In genomic region chr11:62869201-62869600, GRCm38 (mm10) we compare ENCODE assay signal across 19 mouse cellular contexts. TPM values are rescaled to one million over a fixed set of nuclear protein-coding genes. Genes with fewer than 3 reads are reported as not detected.
DNase-seq lines count a peak whose midpoint lies in the region; ATAC-seq and TF ChIP-seq lines count a peak whose summit lies in the region.
"Had no signal": no experiment of that assay in that cellular context is flagged by ENCODE, and none has a peak within 500 bp of the region (broad histone marks: within the 10 kb centered on the region; RNA-seq: fewer than 3 reads in every experiment).

No protein-coding gene starts in this region.

- no peak overlapping the region for H3K9ac ChIP-seq in embryonic facial prominence, embryonic 14.5 days (ENCODE audit: low read depth, low read length)
- H3K9ac ChIP-seq in limb, embryonic 14.5 days (ENCODE audit: low read depth, low read length, severe bottlenecking): no peak overlapping the region
- H3K9ac ChIP-seq in limb, embryonic 15.5 days: no peak overlapping the region
- H3K9ac ChIP-seq: forebrain, embryonic 12.5 days; heart, embryonic 12.5 days; hindbrain, embryonic 14.5 days had no signal

- H3K4me1 ChIP-seq in embryonic facial prominence, embryonic 14.5 days (ENCODE audit: control insufficient read depth, insufficient read depth, low read length): no peaks in the 10 kb centered on the region; the same call in 1 of the 2 replicates
- H3K4me1 ChIP-seq in embryonic facial prominence, embryonic 10.5 days: no peaks in the 10 kb centered on the region
- 0 out of 2 replicates have a peak, but pooled peaks cover 2% of the 10 kb centered on the region for H3K4me1 ChIP-seq in limb, embryonic 14.5 days (ENCODE audit: control insufficient read depth, insufficient read depth, low read length)
- H3K4me1 ChIP-seq in limb, embryonic 10.5 days: no peaks in the 10 kb centered on the region; the same call in 1 of the 2 replicates
- 0 out of 2 replicates have a peak, but pooled peaks cover 7% of the 10 kb centered on the region for H3K4me1 ChIP-seq in limb, embryonic 15.5 days
- H3K4me1 ChIP-seq: forebrain, embryonic 12.5 days; heart, embryonic 12.5 days; hindbrain, embryonic 10.5 days had no signal

- H3K27ac ChIP-seq in embryonic facial prominence, embryonic 14.5 days (replicated peaks; ENCODE audit: low read depth, low read length): no peak overlapping the region
- no peak overlapping the region for H3K27ac ChIP-seq in embryonic facial prominence, embryonic 10.5 days (replicated peaks)
- H3K27ac ChIP-seq in limb, embryonic 14.5 days (replicated peaks; ENCODE audit: low read depth, low read length): no peak overlapping the region
- H3K27ac ChIP-seq in limb, embryonic 10.5 days: no peak overlapping the region
- peak overlapping the region; percentile 12; the same call in 1 of the 2 replicates for H3K27ac ChIP-seq in limb, embryonic 15.5 days
- H3K27ac ChIP-seq: forebrain, embryonic 12.5 days; hindbrain, embryonic 10.5 days; hindbrain, embryonic 14.5 days had no signal

- no peaks in the 10 kb centered on the region for H3K27me3 ChIP-seq in embryonic facial prominence, embryonic 14.5 days (replicated peaks; ENCODE audit: control insufficient read depth, insufficient read depth, low read length)
- H3K27me3 ChIP-seq in embryonic facial prominence, embryonic 10.5 days (replicated peaks; ENCODE audit: low read depth, poor library complexity, severe bottlenecking): no peaks in the 10 kb centered on the region
- no peaks in the 10 kb centered on the region for H3K27me3 ChIP-seq in limb, embryonic 14.5 days (ENCODE audit: control insufficient read depth, insufficient read depth, low read length)
- no peaks in the 10 kb centered on the region for H3K27me3 ChIP-seq in limb, embryonic 10.5 days (ENCODE audit: low read depth, poor library complexity, severe bottlenecking)
- no peaks in the 10 kb centered on the region for H3K27me3 ChIP-seq in limb, embryonic 15.5 days
- H3K27me3 ChIP-seq: forebrain, embryonic 12.5 days; heart, embryonic 12.5 days had no signal

- no peak overlapping the region for H3K4me2 ChIP-seq in embryonic facial prominence, embryonic 14.5 days (ENCODE audit: low read depth, low read length)
- no peak overlapping the region for H3K4me2 ChIP-seq in limb, embryonic 14.5 days (replicated peaks; ENCODE audit: low read depth, low read length, severe bottlenecking)
- no peak overlapping the region for H3K4me2 ChIP-seq in limb, embryonic 15.5 days
- H3K4me2 ChIP-seq: forebrain, embryonic 12.5 days; heart, embryonic 12.5 days; hindbrain, embryonic 14.5 days had no signal

- no peak overlapping the region for H3K4me3 ChIP-seq in embryonic facial prominence, embryonic 14.5 days (ENCODE audit: low read depth, low read length)
- no peak overlapping the region for H3K4me3 ChIP-seq in embryonic facial prominence, embryonic 10.5 days
- no peak overlapping the region for H3K4me3 ChIP-seq in limb, embryonic 14.5 days (replicated peaks; ENCODE audit: low read length)
- no peak overlapping the region for H3K4me3 ChIP-seq in limb, embryonic 10.5 days
- H3K4me3 ChIP-seq in limb, embryonic 15.5 days: no peak overlapping the region
- H3K4me3 ChIP-seq: forebrain, embryonic 12.5 days; heart, embryonic 12.5 days; hindbrain, embryonic 10.5 days had no signal

- TF ChIP-seq POLR2A in limb, embryonic 14.5 days (IDR thresholded peaks at IDR 0.05; ENCODE audit: borderline replicate concordance, extremely low read depth, insufficient read depth, insufficient read length): no peak

- no peaks in the 10 kb centered on the region for H3K36me3 ChIP-seq in embryonic facial prominence, embryonic 14.5 days (ENCODE audit: control insufficient read depth, insufficient read depth, low read length)
- H3K36me3 ChIP-seq in embryonic facial prominence, embryonic 10.5 days (replicated peaks): no peaks in the 10 kb centered on the region
- no peaks in the 10 kb centered on the region for H3K36me3 ChIP-seq in limb, embryonic 14.5 days (ENCODE audit: control insufficient read depth, insufficient read depth, low read length)
- no peaks in the 10 kb centered on the region for H3K36me3 ChIP-seq in limb, embryonic 10.5 days
- H3K36me3 ChIP-seq in limb, embryonic 15.5 days: no peaks in the 10 kb centered on the region
- H3K36me3 ChIP-seq: forebrain, embryonic 12.5 days; G1E; heart, embryonic 12.5 days; hindbrain, embryonic 10.5 days had no signal

- no peak for ATAC-seq in embryonic facial prominence, embryonic 14.5 days (ENCODE audit: low read depth)
- ATAC-seq in limb, embryonic 14.5 days (ENCODE audit: low FRiP score, low read depth): no peak
- ATAC-seq in limb, embryonic 15.5 days (ENCODE audit: insufficient number of reproducible peaks, low FRiP score, low TSS enrichment, low read depth): no peak
- ATAC-seq: CD4-positive, CD25-positive, alpha-beta regulatory T cell, adult 4 months; forebrain, embryonic 16.5 days had no signal

- no peaks in the 10 kb centered on the region for H3K9me3 ChIP-seq in embryonic facial prominence, embryonic 14.5 days (ENCODE audit: control insufficient read depth, low read length)
- no peaks in the 10 kb centered on the region for H3K9me3 ChIP-seq in embryonic facial prominence, embryonic 10.5 days
- H3K9me3 ChIP-seq in limb, embryonic 14.5 days (ENCODE audit: control insufficient read depth, low read length): no peaks in the 10 kb centered on the region
- no peaks in the 10 kb centered on the region for H3K9me3 ChIP-seq in limb, embryonic 10.5 days (replicated peaks)
- no peaks in the 10 kb centered on the region for H3K9me3 ChIP-seq in limb, embryonic 15.5 days
- H3K9me3 ChIP-seq: forebrain, embryonic 12.5 days; G1E; heart, embryonic 12.5 days; hindbrain, embryonic 10.5 days had no signal

- DNase-seq in embryonic facial prominence, embryonic 14.5 days (ENCODE audit: low spot score): peak; percentile 40
- no peak for DNase-seq in embryonic facial prominence, embryonic 10.5 days (ENCODE audit: low spot score)
- peak; percentile 30 for DNase-seq in limb, embryonic 14.5 days (ENCODE audit: low spot score)
- no peak for DNase-seq in limb, embryonic 10.5 days (ENCODE audit: low spot score)
- peak; percentile 43 for DNase-seq in NIH3T3 (ENCODE audit: low read depth)
- DNase-seq in c-Kit-positive CD71-positive TER-119-positive erythroid progenitor cells, embryonic 14.5 days (ENCODE audit: low spot score): no peak
- DNase-seq: adrenal gland, postnatal 14 days; B cell, adult 2 months; cerebellum, adult 2 months; cerebellum, postnatal 10 days; gastrocnemius, postnatal 10 days had no signal

- WGBS in embryonic facial prominence, embryonic 14.5 days: 54% methylated on average over 5 of the region's 5 CpGs
- WGBS in embryonic facial prominence, embryonic 10.5 days: 78% methylated on average over 5 of the region's 5 CpGs
- WGBS in limb, embryonic 14.5 days: 48% methylated on average over 5 of the region's 5 CpGs
- 82% methylated on average over 5 of the region's 5 CpGs for WGBS in limb, embryonic 10.5 days
- 49% methylated on average over 5 of the region's 5 CpGs for WGBS in limb, embryonic 15.5 days

RNA-seq across cellular contexts. Expression of gene Tvp23b, which starts 10.1 kb away (rescaled TPM):
- polyA plus RNA-seq in embryonic facial prominence, embryonic 14.5 days (2014; fragmentation: Nextera tagmentation; extraction: Ambion mirVana): 74.2 and 82.0 TPM in 2 replicates
- 45.4 and 50.0 TPM in 2 replicates for polyA plus RNA-seq in embryonic facial prominence, embryonic 10.5 days (2016; fragmentation: Nextera tagmentation; extraction: Ambion mirVana)
- polyA plus RNA-seq in limb, embryonic 14.5 days (2012; rRNA removed): 38.2 and 40.1 TPM in 2 replicates
- polyA plus RNA-seq in limb, embryonic 14.5 days (2014; fragmentation: Nextera tagmentation; extraction: Ambion mirVana): 60.4 and 65.6 TPM in 2 replicates
- 37.9 and 43.4 TPM in 2 replicates for polyA plus RNA-seq in limb, embryonic 10.5 days (2016; fragmentation: Nextera tagmentation; extraction: Ambion mirVana)
- polyA plus RNA-seq in limb, embryonic 15.5 days (2015; fragmentation: Nextera tagmentation; extraction: Ambion mirVana): 82.1 and 85.3 TPM in 2 replicates

RNA-seq across cellular contexts. Expression of gene Fbxw10, which starts 22.3 kb away (rescaled TPM):
- 0.60 and 0.62 TPM in 2 replicates for polyA plus RNA-seq in embryonic facial prominence, embryonic 14.5 days (2014; fragmentation: Nextera tagmentation; extraction: Ambion mirVana)
- 0.40 and 0.81 TPM in 2 replicates for polyA plus RNA-seq in embryonic facial prominence, embryonic 10.5 days (2016; fragmentation: Nextera tagmentation; extraction: Ambion mirVana)
- polyA plus RNA-seq in limb, embryonic 14.5 days (2012; rRNA removed): 0.63 and 0.67 TPM in 2 replicates
- 0.56 and 0.72 TPM in 2 replicates for polyA plus RNA-seq in limb, embryonic 14.5 days (2014; fragmentation: Nextera tagmentation; extraction: Ambion mirVana)
- polyA plus RNA-seq in limb, embryonic 10.5 days (2016; fragmentation: Nextera tagmentation; extraction: Ambion mirVana): 0.31 and 0.84 TPM in 2 replicates
- polyA plus RNA-seq in limb, embryonic 15.5 days (2015; fragmentation: Nextera tagmentation; extraction: Ambion mirVana): 0.20 and 0.65 TPM in 2 replicates
- polyA plus RNA-seq: G1E had no signal

RNA-seq across cellular contexts. Expression of gene Trim16, which starts 49.2 kb away (rescaled TPM):
- polyA plus RNA-seq in embryonic facial prominence, embryonic 14.5 days (2014; fragmentation: Nextera tagmentation; extraction: Ambion mirVana): 14.3 and 16.5 TPM in 2 replicates
- polyA plus RNA-seq in embryonic facial prominence, embryonic 10.5 days (2016; fragmentation: Nextera tagmentation; extraction: Ambion mirVana): 2.9 and 3.7 TPM in 2 replicates
- polyA plus RNA-seq in limb, embryonic 14.5 days (2012; rRNA removed): 14.3 and 16.2 TPM in 2 replicates
- polyA plus RNA-seq in limb, embryonic 14.5 days (2014; fragmentation: Nextera tagmentation; extraction: Ambion mirVana): 19.8 and 22.8 TPM in 2 replicates
- 2.9 and 3.3 TPM in 2 replicates for polyA plus RNA-seq in limb, embryonic 10.5 days (2016; fragmentation: Nextera tagmentation; extraction: Ambion mirVana)
- 24.6 and 26.1 TPM in 2 replicates for polyA plus RNA-seq in limb, embryonic 15.5 days (2015; fragmentation: Nextera tagmentation; extraction: Ambion mirVana)
- polyA plus RNA-seq: G1E had no signal

Comparison
In these comparisons a context has a peak if more than half of its experiments do, and no peak if none do; other contexts are left out.
1. DNase-seq: peak in embryonic facial prominence, embryonic 14.5 days (single experiment), limb, embryonic 14.5 days (single experiment) and NIH3T3 (single experiment); none in embryonic facial prominence, embryonic 10.5 days (single experiment), limb, embryonic 10.5 days (single experiment) and c-Kit-positive CD71-positive TER-119-positive erythroid progenitor cells, embryonic 14.5 days (single experiment).